Mouse (Mus musculus): ENCODE data around the gene Gucd1.

DNA sequence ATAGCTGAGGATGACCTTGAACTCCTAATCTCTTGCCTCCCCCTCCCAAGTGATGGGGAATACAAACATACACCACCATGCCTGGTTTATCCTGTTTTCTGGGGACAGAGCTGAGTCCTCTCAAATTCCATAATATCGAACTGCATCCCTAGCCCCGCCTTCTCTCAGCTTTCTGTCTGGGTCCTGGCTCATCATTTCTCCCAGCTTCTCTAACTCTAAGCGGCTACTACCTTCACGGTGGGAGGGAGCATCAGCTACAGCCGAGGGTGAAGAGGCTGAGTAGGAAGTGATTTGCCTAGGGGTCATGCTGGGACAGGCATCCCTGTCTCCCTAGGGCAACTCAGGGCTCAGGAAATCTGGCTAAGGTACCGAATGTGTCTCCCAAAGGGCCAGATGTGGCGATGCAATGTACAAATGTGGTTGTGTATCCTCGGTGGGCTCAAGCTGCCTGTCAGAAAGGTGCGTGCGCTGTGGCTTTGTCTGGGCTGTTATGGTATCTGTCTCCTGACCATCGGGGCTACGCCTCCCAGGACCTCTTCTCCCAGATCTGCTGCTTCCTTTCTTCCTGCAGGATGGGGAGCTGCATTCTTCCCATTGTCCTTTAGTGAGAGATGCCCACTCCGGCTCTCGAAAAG, 41.4 kb upstream of the Gucd1 start:
- no peak for TF ChIP-seq POLR2A (IDR thresholded peaks at IDR 0.05; ENCODE audit: low read depth, low read length)
- TF ChIP-seq CTCF (conservative IDR thresholded peaks at IDR 0.05; ENCODE audit: insufficient read depth, insufficient read length, low read depth, low read length) = no peak
